Mouse (Mus musculus): ENCODE results near the gene Podn. TPM values are rescaled to one million over a fixed set of nuclear protein-coding genes. Genes with fewer than 3 reads are reported as not detected.

Gene Podn
- polyA plus RNA-seq, 1 experiment from 2014 or later, result 0.64 TPM

- H3K4me1 ChIP-seq (ENCODE audit: control insufficient read depth, insufficient read depth, low read length), result 0 out of 2 replicates have a peak, but pooled peaks cover 3% of the 10 kb centered on the region
- no peaks in the 10 kb centered on the region for H3K27me3 ChIP-seq (ENCODE audit: control insufficient read depth, insufficient read depth, low read length)
- 75% methylated on average over 4 of the region's 4 CpGs for WGBS
- no peak overlapping the region for H3K9ac ChIP-seq (ENCODE audit: low read length)
- no peak overlapping the region for H3K4me3 ChIP-seq (ENCODE audit: low read length)
- no peaks in the 10 kb centered on the region for H3K9me3 ChIP-seq (replicated peaks; ENCODE audit: control insufficient read depth, low read length)
- peaks cover 15% of the 10 kb centered on the region for H3K36me3 ChIP-seq (ENCODE audit: control insufficient read depth, insufficient read depth)
- no peak overlapping the region for H3K4me2 ChIP-seq (ENCODE audit: low read depth, low read length)
- no peak overlapping the region for H3K27ac ChIP-seq (ENCODE audit: low read length)
- no peak for ATAC-seq (replicated peaks; ENCODE audit: extremely low read depth, insufficient read depth, low FRiP score)
Observed at GRCm38 (mm10) chr4:108060774-108061173, 35.5 kb downstream of the Podn start.

- no peaks in the 10 kb centered on the region for H3K9me3 ChIP-seq (replicated peaks; ENCODE audit: control insufficient read depth, low read length)
- no peak overlapping the region for H3K27ac ChIP-seq (ENCODE audit: low read length)
- no peak overlapping the region for H3K4me3 ChIP-seq (ENCODE audit: low read length)
- no peaks in the 10 kb centered on the region for H3K4me1 ChIP-seq (ENCODE audit: control insufficient read depth, insufficient read depth, low read length)
- no peak for ATAC-seq (replicated peaks; ENCODE audit: extremely low read depth, insufficient read depth, low FRiP score)
- no peak overlapping the region for H3K4me2 ChIP-seq (ENCODE audit: low read depth, low read length)
- no peak overlapping the region for H3K9ac ChIP-seq (ENCODE audit: low read length)
- 81% methylated on average over 19 of the region's 19 CpGs for WGBS
- H3K36me3 ChIP-seq (ENCODE audit: control insufficient read depth, insufficient read depth), result peaks cover 22% of the 10 kb centered on the region
- no peaks in the 10 kb centered on the region for H3K27me3 ChIP-seq (ENCODE audit: control insufficient read depth, insufficient read depth, low read length)
Observed at GRCm38 (mm10) chr4:108059601-108060379, 36.5 kb downstream of the Podn start.

- no peaks in the 10 kb centered on the region for H3K9me3 ChIP-seq (replicated peaks; ENCODE audit: control insufficient read depth, low read length)
- no peak overlapping the region for H3K4me3 ChIP-seq (ENCODE audit: low read length)
- H3K4me1 ChIP-seq (ENCODE audit: control insufficient read depth, insufficient read depth, low read length), result peaks cover 1% of the 10 kb centered on the region
- peaks cover 22% of the 10 kb centered on the region for H3K36me3 ChIP-seq (ENCODE audit: control insufficient read depth, insufficient read depth)
- H3K27ac ChIP-seq (ENCODE audit: low read length), result 0 out of 2 replicates have a peak overlapping the region, but pooled peaks have one; percentile 15
- peak; percentile 45 for ATAC-seq (replicated peaks; ENCODE audit: extremely low read depth, insufficient read depth, low FRiP score)
- no peak overlapping the region for H3K9ac ChIP-seq (ENCODE audit: low read length)
- no peak overlapping the region for H3K4me2 ChIP-seq (ENCODE audit: low read depth, low read length)
- 33% methylated on average over 10 of the region's 10 CpGs for WGBS
- no peaks in the 10 kb centered on the region for H3K27me3 ChIP-seq (ENCODE audit: control insufficient read depth, insufficient read depth, low read length)
Observed at GRCm38 (mm10) chr4:108058166-108058565, 38.1 kb downstream of the Podn start.

- ATAC-seq (replicated peaks; ENCODE audit: extremely low read depth, insufficient read depth, low FRiP score), result no peak
- peaks cover 8% of the 10 kb centered on the region for H3K4me1 ChIP-seq (ENCODE audit: control insufficient read depth, insufficient read depth, low read length)
- no peaks in the 10 kb centered on the region for H3K27me3 ChIP-seq (ENCODE audit: control insufficient read depth, insufficient read depth, low read length)
- no peak overlapping the region for H3K4me2 ChIP-seq (ENCODE audit: low read depth, low read length)
- no peaks in the 10 kb centered on the region for H3K9me3 ChIP-seq (replicated peaks; ENCODE audit: control insufficient read depth, low read length)
- peaks cover 19% of the 10 kb centered on the region for H3K36me3 ChIP-seq (ENCODE audit: control insufficient read depth, insufficient read depth)
- H3K9ac ChIP-seq (ENCODE audit: low read length), result no peak overlapping the region
- no peak overlapping the region for H3K27ac ChIP-seq (ENCODE audit: low read length)
- 96% methylated on average over 2 of the region's 2 CpGs for WGBS
- no peak overlapping the region for H3K4me3 ChIP-seq (ENCODE audit: low read length)
Observed at GRCm38 (mm10) chr4:108057247-108057646, 39.0 kb downstream of the Podn start.

GRCm38 (mm10) chr4:108055873-108056272 is 40.4 kb downstream of the Podn start:
- peaks cover 14% of the 10 kb centered on the region for H3K36me3 ChIP-seq (ENCODE audit: control insufficient read depth, insufficient read depth)
- no peak overlapping the region for H3K9ac ChIP-seq (ENCODE audit: low read length)
- peaks cover 8% of the 10 kb centered on the region for H3K4me1 ChIP-seq (ENCODE audit: control insufficient read depth, insufficient read depth, low read length)
- H3K4me3 ChIP-seq (ENCODE audit: low read length), result no peak overlapping the region
- WGBS, result 89% methylated on average over 10 of the region's 10 CpGs
- no peak overlapping the region for H3K4me2 ChIP-seq (ENCODE audit: low read depth, low read length)
- H3K27me3 ChIP-seq (ENCODE audit: control insufficient read depth, insufficient read depth, low read length), result no peaks in the 10 kb centered on the region
- ATAC-seq (replicated peaks; ENCODE audit: extremely low read depth, insufficient read depth, low FRiP score), result no peak
- no peaks in the 10 kb centered on the region for H3K9me3 ChIP-seq (replicated peaks; ENCODE audit: control insufficient read depth, low read length)
- no peak overlapping the region for H3K27ac ChIP-seq (ENCODE audit: low read length)

GRCm38 (mm10) chr4:108052673-108053072 is 43.6 kb downstream of the Podn start:
- no peaks in the 10 kb centered on the region for H3K9me3 ChIP-seq (replicated peaks; ENCODE audit: control insufficient read depth, low read length)
- H3K9ac ChIP-seq (ENCODE audit: low read length), result no peak overlapping the region
- WGBS, result 56% methylated on average over 8 of the region's 8 CpGs
- H3K4me1 ChIP-seq (ENCODE audit: control insufficient read depth, insufficient read depth, low read length), result peaks cover 8% of the 10 kb centered on the region
- no peaks in the 10 kb centered on the region for H3K27me3 ChIP-seq (ENCODE audit: control insufficient read depth, insufficient read depth, low read length)
- peaks cover 17% of the 10 kb centered on the region for H3K36me3 ChIP-seq (ENCODE audit: control insufficient read depth, insufficient read depth)
- H3K27ac ChIP-seq (ENCODE audit: low read length), result no peak overlapping the region
- no peak overlapping the region for H3K4me3 ChIP-seq (ENCODE audit: low read length)
- no peak for ATAC-seq (replicated peaks; ENCODE audit: extremely low read depth, insufficient read depth, low FRiP score)
- no peak overlapping the region for H3K4me2 ChIP-seq (ENCODE audit: low read depth, low read length)

GRCm38 (mm10) chr4:108051687-108052274 is 44.5 kb downstream of the Podn start:
- Histone ChIP-seq H3K9ac (ENCODE audit: low read length) (no peak overlapping the region), H3K4me1 (ENCODE audit: control insufficient read depth, insufficient read depth, low read length) (peaks cover 8% of the 10 kb centered on the region), H3K36me3 (ENCODE audit: control insufficient read depth, insufficient read depth) (peaks cover 22% of the 10 kb centered on the region), H3K9me3 (replicated peaks; ENCODE audit: control insufficient read depth, low read length) (no peaks in the 10 kb centered on the region), H3K4me3 (ENCODE audit: low read length) (no peak overlapping the region), H3K4me2 (ENCODE audit: low read depth, low read length) (no peak overlapping the region), H3K27me3 (ENCODE audit: control insufficient read depth, insufficient read depth, low read length) (no peaks in the 10 kb centered on the region), H3K27ac (ENCODE audit: low read length) (no peak overlapping the region)
- 67% methylated on average over 10 of the region's 10 CpGs for WGBS
- ATAC-seq (replicated peaks; ENCODE audit: extremely low read depth, insufficient read depth, low FRiP score), result 0 out of 2 replicates have a peak, but pooled peaks have one; percentile 41

- 67% methylated on average over 8 of the region's 8 CpGs for WGBS
- ATAC-seq (replicated peaks; ENCODE audit: extremely low read depth, insufficient read depth, low FRiP score), result no peak
- Histone ChIP-seq H3K27me3 (ENCODE audit: control insufficient read depth, insufficient read depth, low read length) (no peaks in the 10 kb centered on the region), H3K4me3 (ENCODE audit: low read length) (no peak overlapping the region), H3K4me2 (ENCODE audit: low read depth, low read length) (no peak overlapping the region), H3K9ac (ENCODE audit: low read length) (no peak overlapping the region), H3K36me3 (ENCODE audit: control insufficient read depth, insufficient read depth) (peaks cover 8% of the 10 kb centered on the region; the same call in 1 of the 2 replicates), H3K27ac (ENCODE audit: low read length) (peak overlapping the region; percentile 24; the same call in 1 of the 2 replicates), H3K4me1 (ENCODE audit: control insufficient read depth, insufficient read depth, low read length) (peaks cover 9% of the 10 kb centered on the region), H3K9me3 (replicated peaks; ENCODE audit: control insufficient read depth, low read length) (no peaks in the 10 kb centered on the region)
Observed at GRCm38 (mm10) chr4:108046136-108046535, 50.1 kb downstream of the Podn start.

All from heart, embryonic 16.5 days (tissue).